Mouse (Mus musculus) retina, postnatal 7 days (tissue): ENCODE data around the gene Abcg3.
"Not testable (repeated sequence)": the region's sequence is repeated elsewhere in the genome, so short reads cannot be mapped to it uniquely, and the experiment has no call there.

Experiments used
- DNase-seq: peaks from one replicate; pipeline ENCODE4 v3.0.0-alpha.2; 2012; ENCODE audit warnings: low read depth, low spot score

The Abcg3 gene

GRCm38 (mm10) chr5:104982535-104982934 lies at the start of gene Abcg3:
Gene Abcg3, minus strand, starts transcription at chr5:104982718.
- no peak for DNase-seq

- no peak for DNase-seq
Observed at GRCm38 (mm10) chr5:105012551-105012950, 30.0 kb upstream of the Abcg3 start.

- no peak for DNase-seq
Observed at GRCm38 (mm10) chr5:105011570-105011969, 29.1 kb upstream of the Abcg3 start.

DNA sequence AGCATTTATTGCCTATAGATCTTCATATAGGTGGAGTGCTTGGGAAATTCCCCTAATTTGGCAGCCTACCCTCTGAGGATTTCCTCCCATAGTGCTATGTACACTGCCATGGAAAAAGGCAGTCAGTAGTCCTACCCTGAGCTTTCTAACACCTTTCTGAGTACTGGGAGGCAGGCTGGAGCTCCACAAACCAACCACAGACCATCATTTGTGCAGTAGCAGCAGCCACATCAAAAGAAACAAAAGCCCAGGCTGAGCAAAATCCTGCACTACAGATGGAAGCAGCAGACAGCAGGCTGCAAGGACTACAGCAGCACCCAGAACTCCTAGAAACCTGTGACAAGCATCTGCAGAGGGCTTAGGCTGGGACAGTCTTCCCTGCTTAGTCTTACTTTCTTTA lies 27.9 kb upstream of the Abcg3 start:
- no peak for DNase-seq

DNA sequence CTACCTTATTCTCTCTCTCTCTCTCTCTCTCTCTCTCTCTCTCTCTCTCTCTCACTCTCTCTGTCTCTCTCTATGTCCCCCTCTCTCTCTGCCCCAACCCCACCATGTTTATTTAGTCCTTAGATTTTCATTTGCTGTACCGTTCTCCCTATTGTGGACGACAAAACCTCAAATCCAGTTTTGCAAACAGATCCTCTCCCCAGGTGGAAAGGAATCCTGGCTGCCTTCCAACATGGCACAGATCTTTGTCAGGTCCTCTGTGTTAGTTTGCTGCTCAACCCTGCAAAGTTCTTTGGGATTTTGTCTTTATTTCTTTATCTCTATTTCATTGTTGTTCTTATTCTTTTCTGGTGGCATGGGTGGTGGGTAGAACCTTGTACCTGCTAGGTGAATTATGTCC lies 6.9 kb upstream of the Abcg3 start:
- no peak for DNase-seq

DNA sequence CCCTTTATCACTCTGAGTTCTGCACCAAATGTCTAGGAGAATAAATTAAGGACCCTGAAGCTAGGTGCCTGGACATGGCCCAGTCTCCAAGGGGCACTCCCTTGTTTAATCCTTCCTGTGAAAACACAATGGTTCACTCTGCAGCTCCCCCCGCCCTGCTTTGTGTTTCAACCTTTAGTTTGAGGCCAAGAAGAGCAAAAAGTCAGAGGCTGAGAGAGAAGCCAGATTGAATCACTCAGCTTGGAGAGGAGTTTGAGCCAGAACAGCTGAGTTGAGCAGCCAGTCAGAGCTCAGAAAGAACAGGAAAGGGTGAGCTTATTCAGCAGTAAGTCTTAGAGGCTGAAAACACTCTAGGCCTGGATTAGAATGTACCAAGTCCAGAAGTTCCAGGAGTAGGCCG lies 5.5 kb upstream of the Abcg3 start:
- DNase-seq: no peak

DNA sequence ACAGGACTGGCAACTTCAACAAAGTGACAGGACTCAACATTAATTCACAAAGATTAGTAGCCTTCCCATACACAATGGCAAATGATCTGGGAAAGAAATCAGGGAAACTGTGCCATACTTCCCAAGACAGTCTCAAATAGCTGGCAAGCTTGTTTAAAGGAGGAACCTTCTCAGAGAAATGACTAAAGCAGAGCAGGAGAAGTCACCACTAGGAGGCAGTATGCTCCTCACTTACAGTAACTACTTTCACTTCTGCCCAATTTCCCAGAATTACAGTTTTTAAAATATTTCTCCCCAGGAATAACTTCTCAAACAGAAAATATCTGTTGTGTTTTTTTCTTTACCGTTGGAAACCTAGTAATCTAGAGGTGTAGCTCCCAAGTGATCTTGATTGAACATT lies 4.2 kb upstream of the Abcg3 start:
- no peak for DNase-seq

- DNase-seq: no peak
Observed at GRCm38 (mm10) chr5:104979040-104979513, 3.4 kb downstream of the Abcg3 start.

DNA sequence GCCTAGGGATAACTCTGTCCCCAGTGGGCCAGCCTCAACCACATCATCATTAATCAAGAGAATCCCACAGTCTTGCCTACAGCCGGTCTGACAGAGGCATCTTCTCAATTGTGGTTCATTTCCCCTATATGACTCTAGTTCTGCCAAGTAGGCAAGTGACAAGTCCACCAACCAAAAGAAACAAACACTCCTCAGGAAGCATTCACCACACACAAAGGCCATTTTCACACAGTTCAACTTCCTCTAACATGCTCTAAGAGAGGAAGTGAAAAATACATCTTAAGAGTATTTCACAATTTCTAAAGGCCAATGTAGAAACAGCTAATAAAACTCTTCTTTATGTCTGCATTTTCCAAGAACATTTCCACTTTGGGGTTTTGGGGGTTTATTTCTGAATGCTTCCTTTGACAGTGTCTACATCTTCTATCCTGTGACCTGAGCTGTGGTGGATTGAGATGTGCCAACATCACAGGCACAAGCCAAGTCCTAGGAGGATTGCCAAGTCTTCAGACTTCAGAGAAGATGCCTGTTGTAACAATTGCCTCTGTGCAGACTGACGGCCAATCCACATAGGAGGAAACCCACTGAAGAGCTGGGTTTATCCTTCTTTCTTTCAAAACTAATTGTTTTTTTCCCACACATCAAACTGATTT lies 24.3 kb downstream of the Abcg3 start:
- no peak for DNase-seq

GRCm38 (mm10) chr5:104955208-104955607 lies 27.3 kb downstream of the Abcg3 start:
- DNase-seq: no peak

DNA sequence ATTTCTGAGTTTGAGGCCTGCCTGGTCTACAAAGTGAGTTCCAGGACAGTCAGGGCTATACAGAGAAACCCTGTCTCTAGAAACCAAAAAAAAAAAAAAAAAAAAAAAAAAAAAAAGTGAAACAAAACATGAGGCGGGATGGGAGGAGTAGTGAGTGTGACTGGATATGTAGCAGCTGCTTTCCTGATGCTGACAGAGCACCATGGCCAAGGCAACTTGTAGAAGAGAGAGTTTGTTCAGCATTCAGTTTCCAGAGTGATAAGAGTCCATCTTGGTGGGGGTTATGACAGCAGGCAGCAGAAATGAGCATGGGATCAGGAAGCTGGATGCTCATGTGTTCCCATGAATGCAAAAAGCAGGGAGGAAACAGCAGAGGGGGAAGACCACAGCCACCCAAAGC lies 35.6 kb downstream of the Abcg3 start:
- DNase-seq: no peak

DNA sequence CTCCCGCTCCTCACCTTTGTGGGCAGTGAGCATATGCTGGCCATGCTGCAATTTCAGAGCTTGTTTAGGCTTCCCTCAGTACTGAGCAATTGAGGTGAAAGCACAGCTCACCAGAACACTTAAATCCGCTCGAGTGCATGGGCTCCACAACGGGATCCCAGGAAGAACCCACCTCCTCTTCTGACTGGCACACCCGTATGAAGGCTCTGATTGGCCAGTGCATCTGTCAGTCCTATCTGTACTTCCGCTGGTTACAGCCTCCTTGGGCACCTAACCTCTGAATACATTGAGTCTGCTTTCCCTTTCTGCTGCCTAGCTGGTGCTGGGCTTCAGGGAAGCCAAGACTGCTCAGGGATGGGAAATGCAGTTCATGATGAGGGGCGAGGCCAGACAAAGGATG lies 48.4 kb downstream of the Abcg3 start:
- no peak for DNase-seq

GRCm38 (mm10) chr5:104906556-104906955 lies 76.0 kb downstream of the Abcg3 start:
- not testable (repeated sequence) for DNase-seq
